Mouse (Mus musculus) embryonic fibroblast, embryonic 13.5 days (primary cell): ENCODE measurements around the gene Kcnab2.

ENCODE experiments used
- CTCF ChIP-seq: IDR thresholded peaks from 2 replicates; pipeline ENCODE4 v1.5.1; 2011; ENCODE audit warnings: mild to moderate bottlenecking, control low read depth, low read length, moderate library complexity, borderline replicate concordance; ENCODE audit not compliant: insufficient read depth
- POLR2A ChIP-seq: IDR thresholded peaks from 2 replicates; pipeline ENCODE4 v1.6.1; 2011; ENCODE audit warnings: low read depth, mild to moderate bottlenecking, control low read depth, low read length, moderate library complexity

DNA sequence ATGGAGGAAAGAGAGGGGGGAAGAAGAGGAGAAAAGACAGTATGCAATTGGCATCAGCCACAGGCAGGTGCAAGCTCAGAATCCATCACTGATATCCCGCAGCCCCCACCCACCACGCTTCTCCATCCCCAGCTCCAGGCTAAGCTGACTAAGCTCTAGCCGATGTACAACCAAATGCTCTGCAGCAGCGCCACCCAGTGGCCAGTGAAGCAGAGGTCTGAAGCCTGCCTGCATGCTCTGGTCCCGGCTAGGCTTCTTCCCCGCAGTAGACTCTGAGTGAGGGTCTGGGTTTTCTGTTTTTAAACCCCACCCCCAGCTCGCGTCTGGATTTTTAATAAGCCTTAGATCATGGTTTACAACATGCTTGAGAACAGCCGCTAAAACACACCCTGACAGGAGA, 42.8 kb downstream of the Kcnab2 start:
- TF ChIP-seq POLR2A, result no peak
- peak; percentile 95 for TF ChIP-seq CTCF
